Mouse (Mus musculus): ENCODE results near the gene Cox14.

Cox14 gene

DNA sequence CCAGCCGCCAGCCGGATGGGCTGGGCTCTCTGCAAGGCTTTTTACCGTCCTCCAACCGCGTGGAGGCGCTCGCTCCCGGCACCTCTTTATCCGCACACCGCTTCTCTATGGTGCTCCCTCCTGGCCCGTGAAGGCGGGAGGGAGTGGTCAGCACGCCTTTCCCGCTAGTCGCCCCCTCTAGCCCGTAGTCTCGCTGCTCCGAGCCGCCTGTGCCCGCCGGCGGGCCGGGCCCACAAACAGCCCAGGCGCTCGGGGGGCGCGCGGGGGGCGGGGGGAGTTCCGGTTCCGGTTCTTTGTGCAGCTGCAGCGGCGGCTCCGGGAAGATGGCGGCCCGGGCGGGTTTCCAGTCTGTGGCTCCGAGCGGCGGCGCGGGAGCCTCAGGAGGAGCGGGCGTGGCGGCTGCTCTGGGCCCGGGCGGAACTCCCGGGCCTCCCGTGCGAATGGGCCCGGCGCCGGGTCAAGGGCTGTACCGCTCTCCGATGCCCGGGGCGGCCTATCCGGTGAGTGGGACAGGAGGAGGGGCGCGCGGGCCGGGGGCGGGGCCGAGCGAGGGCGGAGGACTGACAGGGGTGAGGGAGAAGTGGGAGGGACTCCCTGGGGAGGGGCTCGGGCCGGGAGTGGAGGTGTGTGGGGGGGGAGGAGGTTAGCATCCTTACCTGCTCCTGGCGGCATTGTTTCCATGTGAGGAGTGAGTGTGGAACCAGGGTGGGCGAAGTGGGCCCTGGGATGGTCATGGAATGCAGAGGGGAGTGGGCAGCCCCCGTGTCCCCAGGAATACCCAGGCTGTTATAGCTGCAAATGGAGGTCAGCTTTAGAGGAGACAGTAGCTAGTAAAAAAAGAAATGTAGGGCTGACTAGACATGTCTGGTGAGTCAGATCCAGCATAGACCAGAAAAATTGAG, 23.2 kb upstream of the Cox14 start, which contains the start of gene Smarcd1:
Smarcd1 (plus strand) TSS at position 131 of the 902 bp plus-strand sequence.
- Histone ChIP-seq H3K27me3 (ENCODE audit: control insufficient read depth, insufficient read depth, low read length, poor library complexity, severe bottlenecking) (no peaks in the 10 kb centered on the region), H3K36me3 (ENCODE audit: control insufficient read depth, insufficient read depth, low read length, poor library complexity, severe bottlenecking) (no peaks in the 10 kb centered on the region)

DNA sequence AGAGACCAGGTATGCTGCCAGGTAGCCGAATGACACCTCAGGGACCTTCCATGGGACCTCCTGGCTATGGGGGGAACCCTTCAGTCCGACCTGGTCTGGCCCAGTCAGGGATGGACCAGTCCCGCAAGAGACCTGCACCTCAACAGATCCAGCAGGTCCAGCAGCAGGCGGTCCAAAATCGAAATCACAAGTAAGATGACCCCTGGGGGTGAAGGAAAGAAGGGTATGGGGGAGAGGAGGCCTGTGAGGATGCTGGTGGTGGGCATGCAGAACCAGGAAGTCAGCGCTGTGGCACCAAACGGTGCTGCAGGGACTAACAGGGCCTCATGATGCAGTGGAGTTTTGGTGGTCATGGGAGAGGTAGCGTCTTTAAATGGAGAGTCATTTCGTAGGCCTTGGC, 22.3 kb upstream of the Cox14 start:
- peak; percentile 18 for DNase-seq (ENCODE audit: low read depth, low spot score)
- Histone ChIP-seq H3K27me3 (ENCODE audit: control insufficient read depth, insufficient read depth, low read length, poor library complexity, severe bottlenecking) (no peaks in the 10 kb centered on the region), H3K36me3 (ENCODE audit: control insufficient read depth, insufficient read depth, low read length, poor library complexity, severe bottlenecking) (no peaks in the 10 kb centered on the region)

More for the DNA sequence above, 23.2 kb upstream of the Cox14 start, which contains the start of gene Smarcd1:
- peak; percentile 93 for DNase-seq (ENCODE audit: low read depth, low spot score)

DNA sequence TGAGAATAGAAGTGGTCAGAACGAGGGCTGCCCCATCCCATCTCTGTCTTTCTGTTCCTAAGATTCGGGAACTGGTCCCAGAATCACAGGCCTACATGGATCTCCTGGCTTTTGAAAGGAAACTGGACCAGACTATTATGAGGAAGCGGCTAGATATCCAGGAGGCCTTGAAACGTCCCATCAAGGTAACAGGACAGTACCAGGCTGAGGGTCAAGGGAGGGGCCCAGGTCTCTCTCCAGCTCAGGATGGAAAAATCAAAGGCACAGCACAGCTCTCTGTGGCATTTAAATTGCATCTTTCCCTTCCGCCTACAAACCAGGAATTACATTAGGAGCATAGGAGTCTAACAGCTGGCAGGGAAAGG, 21.8 kb upstream of the Cox14 start:
- DNase-seq (ENCODE audit: low read depth, low spot score) = no peak
- no peaks in the 10 kb centered on the region for H3K36me3 ChIP-seq (ENCODE audit: control insufficient read depth, insufficient read depth, low read length, poor library complexity, severe bottlenecking)
- H3K27me3 ChIP-seq (ENCODE audit: control insufficient read depth, insufficient read depth, low read length, poor library complexity, severe bottlenecking) = no peaks in the 10 kb centered on the region

DNA sequence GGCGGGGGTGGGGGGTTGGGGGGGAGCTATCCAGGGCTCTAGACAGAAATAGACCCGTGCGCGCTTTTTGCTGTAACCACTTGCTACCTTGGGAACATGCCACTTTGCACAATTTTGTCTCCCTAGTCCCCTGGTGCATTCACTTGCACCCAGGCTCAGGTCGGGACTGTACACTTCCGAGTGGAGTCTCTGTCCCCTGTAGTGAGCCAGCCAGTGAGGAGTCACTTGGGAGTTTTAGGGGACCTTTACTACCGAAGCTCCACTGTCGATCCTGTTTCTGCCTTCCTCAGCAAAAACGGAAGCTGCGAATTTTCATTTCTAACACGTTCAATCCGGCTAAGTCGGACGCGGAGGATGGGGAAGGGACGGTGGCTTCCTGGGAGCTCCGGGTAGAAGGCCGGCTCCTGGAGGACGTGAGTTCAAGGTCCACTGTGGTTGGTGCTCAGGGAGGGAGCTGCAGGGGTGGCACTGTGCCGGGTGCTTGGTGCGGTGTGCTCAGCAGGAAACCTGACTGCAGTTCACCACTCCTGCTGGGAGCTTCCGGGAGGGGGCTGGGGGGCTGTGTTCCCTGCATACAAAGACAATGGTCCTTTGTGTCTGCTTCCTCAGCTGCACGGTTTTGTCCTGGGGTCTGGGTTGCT, 21.3 kb upstream of the Cox14 start:
- Histone ChIP-seq H3K36me3 (ENCODE audit: control insufficient read depth, insufficient read depth, low read length, poor library complexity, severe bottlenecking) (0 out of 2 replicates have a peak, but pooled peaks cover under 1% of the 10 kb centered on the region), H3K27me3 (ENCODE audit: control insufficient read depth, insufficient read depth, low read length, poor library complexity, severe bottlenecking) (no peaks in the 10 kb centered on the region)
- DNase-seq (ENCODE audit: low read depth, low spot score) = no peak

DNA sequence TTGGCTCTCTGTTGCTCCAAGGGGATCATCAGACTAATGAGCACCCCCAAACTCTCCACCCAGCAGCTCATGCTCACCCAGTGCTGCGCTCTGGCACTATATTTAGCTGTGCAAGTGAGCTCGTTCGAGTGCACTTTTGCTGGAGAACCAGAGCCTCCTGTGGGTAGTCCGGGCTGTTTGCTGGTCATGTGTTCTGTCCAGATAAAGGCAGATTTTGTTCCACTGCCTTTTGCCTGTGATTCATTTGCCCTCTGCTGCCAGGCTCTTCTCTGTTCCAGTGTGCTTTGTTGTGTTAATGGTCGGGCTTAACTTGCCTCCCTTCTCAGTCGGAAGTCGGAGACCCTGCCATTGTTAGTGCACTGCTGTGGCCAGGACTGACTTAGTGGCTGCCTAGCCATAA, 20.5 kb upstream of the Cox14 start:
- H3K36me3 ChIP-seq (ENCODE audit: control insufficient read depth, insufficient read depth, low read length, poor library complexity, severe bottlenecking) = 0 out of 2 replicates have a peak, but pooled peaks cover 5% of the 10 kb centered on the region
- DNase-seq (ENCODE audit: low read depth, low spot score) = no peak
- no peaks in the 10 kb centered on the region for H3K27me3 ChIP-seq (ENCODE audit: control insufficient read depth, insufficient read depth, low read length, poor library complexity, severe bottlenecking)

DNA sequence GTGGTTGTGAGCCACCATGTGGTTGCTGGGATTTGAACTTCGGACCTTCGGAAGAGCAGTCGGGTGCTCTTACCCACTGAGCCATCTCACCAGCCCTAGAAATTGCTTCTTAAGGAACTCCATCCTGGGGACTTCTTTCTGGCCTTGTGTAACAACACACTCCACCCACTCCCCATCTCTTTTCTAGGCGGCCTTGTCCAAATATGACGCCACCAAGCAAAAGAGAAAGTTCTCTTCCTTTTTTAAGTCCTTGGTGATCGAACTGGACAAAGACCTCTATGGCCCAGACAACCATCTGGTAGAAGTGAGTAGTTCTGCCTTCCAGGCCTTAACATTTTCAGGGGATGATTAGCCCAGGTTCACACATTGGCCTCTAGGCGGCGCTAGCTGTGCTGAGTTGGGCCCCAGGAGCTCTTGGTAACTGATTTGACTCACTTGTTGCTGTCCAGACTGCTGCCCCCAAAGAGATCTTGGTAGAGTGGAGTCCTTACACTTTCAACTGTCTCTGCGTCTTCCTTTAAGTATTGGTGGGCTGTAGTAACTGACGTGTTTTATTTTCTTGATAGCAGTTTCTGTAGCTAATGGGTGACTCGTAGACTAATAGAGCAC, 19.9 kb upstream of the Cox14 start, which contains the start of gene Gm17349:
Gm17349 (minus strand) TSS at position 51 of the 609 bp plus-strand sequence.
- no peaks in the 10 kb centered on the region for H3K27me3 ChIP-seq (ENCODE audit: control insufficient read depth, insufficient read depth, low read length, poor library complexity, severe bottlenecking)
- DNase-seq (ENCODE audit: low read depth, low spot score) = peak; percentile 83
- peaks cover 7% of the 10 kb centered on the region for H3K36me3 ChIP-seq (ENCODE audit: control insufficient read depth, insufficient read depth, low read length, poor library complexity, severe bottlenecking)

DNA sequence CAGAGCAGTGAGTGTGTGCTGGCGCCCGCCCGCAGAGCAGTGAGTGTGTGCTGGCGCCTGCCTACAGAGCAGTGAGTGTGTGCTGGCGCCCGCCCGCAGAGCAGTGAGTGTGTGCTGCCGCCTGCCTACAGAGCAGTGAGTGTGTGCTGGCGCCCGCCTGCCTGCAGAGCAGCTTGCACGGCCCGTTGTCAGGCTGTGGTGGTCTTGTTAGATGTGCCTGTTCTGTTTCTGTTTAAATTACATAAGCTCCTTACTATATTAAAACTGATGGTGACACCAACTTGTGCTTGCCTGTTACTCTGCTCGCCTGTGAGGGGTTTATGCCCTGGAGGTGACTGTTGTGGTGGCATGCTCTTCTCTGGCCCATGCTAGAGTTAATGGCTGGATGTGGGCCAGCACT, 17.2 kb upstream of the Cox14 start:
- Histone ChIP-seq H3K36me3 (ENCODE audit: control insufficient read depth, insufficient read depth, low read length, poor library complexity, severe bottlenecking) (peaks cover 14% of the 10 kb centered on the region), H3K27me3 (ENCODE audit: control insufficient read depth, insufficient read depth, low read length, poor library complexity, severe bottlenecking) (no peaks in the 10 kb centered on the region)
- DNase-seq (ENCODE audit: low read depth, low spot score) = no peak

DNA sequence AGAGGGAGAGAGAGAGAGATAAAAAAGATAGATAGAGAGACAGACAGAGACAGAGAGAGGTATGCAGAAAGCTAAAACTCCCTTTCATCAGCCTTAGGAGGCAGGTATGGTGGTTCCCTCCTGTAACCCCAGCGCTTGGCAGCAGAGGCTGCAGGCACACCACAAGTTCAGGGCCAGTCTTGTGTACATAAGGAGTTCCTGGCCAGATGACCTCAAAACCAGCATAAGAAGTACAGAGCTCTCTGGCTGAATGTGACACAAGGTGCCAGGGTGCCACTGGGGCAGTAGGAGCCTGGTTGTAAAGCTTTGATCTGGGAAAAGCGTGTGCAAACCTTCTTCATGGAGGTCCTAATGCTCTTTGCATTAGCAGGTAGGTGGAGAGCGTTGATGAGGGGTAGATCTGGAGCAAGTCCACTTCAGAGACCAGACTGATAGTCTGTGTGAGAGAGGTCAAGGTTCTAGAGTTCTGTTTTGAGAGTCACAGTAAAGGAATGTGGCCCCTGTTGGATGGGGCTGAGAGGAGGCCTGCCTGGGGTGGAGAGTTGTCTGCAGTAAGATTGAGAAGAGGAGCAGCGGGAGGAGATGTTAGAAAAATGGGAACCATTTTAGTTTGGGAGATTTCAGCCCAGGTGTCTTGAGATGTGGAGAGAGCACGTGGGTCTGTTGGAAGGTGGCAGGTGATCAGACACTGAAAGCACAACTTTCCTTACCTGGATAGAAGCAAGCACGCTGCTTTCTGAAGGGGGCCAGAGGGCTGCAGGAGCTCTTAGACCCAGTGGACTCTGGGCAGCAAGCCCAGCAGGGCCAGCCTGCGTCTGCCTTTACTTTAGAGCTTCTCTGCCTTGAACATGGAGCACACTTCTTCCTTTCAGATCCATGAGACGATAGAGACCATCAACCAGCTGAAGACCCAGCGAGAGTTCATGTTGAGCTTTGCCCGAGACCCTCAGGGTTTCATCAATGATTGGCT, 14.9 kb upstream of the Cox14 start:
- Histone ChIP-seq H3K36me3 (ENCODE audit: control insufficient read depth, insufficient read depth, low read length, poor library complexity, severe bottlenecking) (peaks cover 15% of the 10 kb centered on the region), H3K27me3 (ENCODE audit: control insufficient read depth, insufficient read depth, low read length, poor library complexity, severe bottlenecking) (no peaks in the 10 kb centered on the region)
- no peak for DNase-seq (ENCODE audit: low read depth, low spot score)

DNA sequence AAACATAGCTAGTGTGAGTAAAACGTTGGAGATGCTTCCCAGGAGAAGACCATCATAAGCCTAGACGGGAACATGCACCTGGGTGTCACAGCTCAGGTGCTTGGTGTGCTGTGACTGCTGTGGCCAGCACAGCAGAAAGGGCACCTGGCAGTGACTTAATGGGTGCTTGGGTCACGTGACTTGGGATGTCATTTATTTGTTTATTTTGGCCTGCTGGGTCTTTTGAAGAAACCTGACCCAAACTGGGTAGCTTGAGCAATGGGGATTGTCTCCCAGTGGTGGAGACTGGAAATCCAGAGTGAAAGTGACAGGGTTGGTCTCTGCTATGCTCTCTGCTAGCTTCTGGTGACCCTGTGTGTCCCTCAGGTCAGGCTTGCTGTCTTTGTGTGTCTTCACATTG, 13.9 kb upstream of the Cox14 start:
- Histone ChIP-seq H3K36me3 (ENCODE audit: control insufficient read depth, insufficient read depth, low read length, poor library complexity, severe bottlenecking) (peaks cover 15% of the 10 kb centered on the region), H3K27me3 (ENCODE audit: control insufficient read depth, insufficient read depth, low read length, poor library complexity, severe bottlenecking) (no peaks in the 10 kb centered on the region)
- DNase-seq (ENCODE audit: low read depth, low spot score) = no peak

DNA sequence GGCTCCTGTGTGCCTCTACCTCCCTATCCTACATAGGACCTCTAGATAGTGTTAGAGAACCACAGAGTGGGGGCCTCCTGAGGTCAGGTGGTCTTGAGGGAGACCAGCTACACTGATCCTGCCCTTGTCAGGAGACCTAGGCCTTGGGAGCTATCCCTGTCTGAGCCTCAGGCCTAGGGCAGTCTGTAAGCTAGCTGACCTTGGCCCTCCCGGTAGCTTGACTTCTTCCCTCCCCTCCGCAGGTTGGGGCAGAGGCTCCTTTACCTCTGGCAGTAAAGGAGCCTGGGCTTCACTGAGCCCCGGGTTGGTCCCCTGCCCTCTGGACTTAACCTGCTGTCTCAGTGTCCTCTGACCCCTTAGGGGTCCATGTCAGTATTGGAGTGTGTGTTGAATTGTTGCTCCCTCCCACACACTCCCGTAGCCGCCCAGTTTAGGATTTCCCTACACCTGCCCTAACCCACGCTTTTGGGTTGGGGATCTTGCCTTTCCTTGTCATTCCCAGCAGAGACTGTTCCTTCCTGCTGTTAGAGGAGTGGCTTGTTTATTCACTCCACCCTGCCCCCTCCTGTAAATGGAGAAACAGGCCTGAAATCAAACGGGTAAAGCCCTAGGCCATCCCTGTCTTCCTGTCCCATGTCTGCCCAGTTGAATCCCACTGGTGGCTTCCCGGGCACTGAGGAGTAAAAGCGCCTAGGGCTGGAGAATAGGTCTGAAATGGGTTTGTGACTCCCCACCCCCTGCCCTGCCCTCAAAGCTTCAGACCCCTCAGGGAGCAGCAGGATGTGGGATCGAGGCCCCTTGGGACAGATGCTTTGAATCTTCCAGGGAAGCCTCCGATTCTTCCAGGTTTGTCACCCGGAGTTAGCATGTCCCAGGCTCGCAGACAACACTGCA, 12.5 kb upstream of the Cox14 start:
- DNase-seq (ENCODE audit: low read depth, low spot score) = no peak
- Histone ChIP-seq H3K27me3 (ENCODE audit: control insufficient read depth, insufficient read depth, low read length, poor library complexity, severe bottlenecking) (no peaks in the 10 kb centered on the region), H3K36me3 (ENCODE audit: control insufficient read depth, insufficient read depth, low read length, poor library complexity, severe bottlenecking) (peaks cover 15% of the 10 kb centered on the region)

DNA sequence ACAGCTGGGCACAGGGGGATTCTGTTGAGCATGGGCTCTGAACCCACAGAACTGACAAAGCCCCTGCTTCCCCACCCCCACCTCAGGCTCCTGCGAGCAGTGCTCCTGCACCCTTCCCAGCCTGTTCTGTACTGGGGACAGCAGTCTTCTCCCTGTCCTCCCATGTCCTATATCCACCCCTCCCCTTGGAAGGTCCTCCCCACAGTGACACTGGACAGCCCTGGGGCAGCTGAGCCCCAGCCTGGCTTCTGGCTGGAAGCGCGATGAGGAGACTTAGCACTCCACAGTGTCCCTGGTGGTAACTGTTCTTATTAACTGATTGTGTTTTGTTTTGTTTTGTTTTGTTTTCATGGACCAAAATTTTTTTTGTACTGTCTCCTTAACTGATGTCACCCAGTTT, 11.8 kb upstream of the Cox14 start:
- no peak for DNase-seq (ENCODE audit: low read depth, low spot score)
- H3K36me3 ChIP-seq (ENCODE audit: control insufficient read depth, insufficient read depth, low read length, poor library complexity, severe bottlenecking) = peaks cover 15% of the 10 kb centered on the region
- H3K27me3 ChIP-seq (ENCODE audit: control insufficient read depth, insufficient read depth, low read length, poor library complexity, severe bottlenecking) = no peaks in the 10 kb centered on the region

DNA sequence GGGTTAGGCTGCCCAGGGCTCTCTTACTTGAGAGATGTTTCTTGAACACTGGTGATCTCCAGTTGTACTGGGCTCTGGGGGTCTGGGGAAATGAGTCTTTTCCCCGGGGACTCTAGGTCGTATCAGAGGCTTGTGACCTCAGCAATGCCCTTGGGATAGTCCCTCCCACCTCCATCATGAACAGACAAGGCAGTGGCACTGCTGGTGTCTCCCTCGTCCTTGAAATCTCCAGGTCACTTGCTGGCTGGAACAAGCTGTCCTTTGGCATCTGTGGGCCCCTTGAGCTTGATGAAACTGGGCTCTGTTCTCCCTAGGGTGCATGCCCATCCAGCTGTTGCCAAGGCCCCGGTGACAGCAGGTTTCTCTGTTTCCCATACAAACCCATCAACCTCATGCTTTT, 11.2 kb upstream of the Cox14 start:
- peaks cover 15% of the 10 kb centered on the region for H3K36me3 ChIP-seq (ENCODE audit: control insufficient read depth, insufficient read depth, low read length, poor library complexity, severe bottlenecking)
- no peak for DNase-seq (ENCODE audit: low read depth, low spot score)
- H3K27me3 ChIP-seq (ENCODE audit: control insufficient read depth, insufficient read depth, low read length, poor library complexity, severe bottlenecking) = no peaks in the 10 kb centered on the region

DNA sequence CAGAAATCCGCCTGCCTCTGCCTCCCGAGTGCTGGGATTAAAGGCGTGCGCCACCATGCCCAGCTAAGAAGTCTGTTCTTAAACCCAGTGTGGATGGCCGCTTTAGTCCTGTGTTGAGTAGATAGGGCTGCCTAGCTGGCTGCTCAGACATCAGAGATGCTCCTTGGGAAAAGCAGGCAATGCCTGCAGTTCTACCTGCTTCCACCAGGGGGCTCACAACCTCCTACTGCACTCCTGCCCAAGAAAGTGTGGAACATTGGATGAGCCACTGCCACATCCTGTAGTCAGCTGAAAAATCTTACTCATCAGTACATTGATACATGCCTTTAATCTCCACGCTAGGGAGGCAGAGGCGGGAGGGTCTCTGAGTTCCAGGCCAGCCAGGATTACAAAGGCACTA, 10.6 kb upstream of the Cox14 start:
- DNase-seq (ENCODE audit: low read depth, low spot score) = peak; percentile 74
- Histone ChIP-seq H3K36me3 (ENCODE audit: control insufficient read depth, insufficient read depth, low read length, poor library complexity, severe bottlenecking) (peaks cover 10% of the 10 kb centered on the region), H3K27me3 (ENCODE audit: control insufficient read depth, insufficient read depth, low read length, poor library complexity, severe bottlenecking) (no peaks in the 10 kb centered on the region)

Measured in splenic B cell, adult 2 months (primary cell).